Mouse (Mus musculus) limb, embryonic 14.5 days (tissue): ENCODE data around the gene Trim7. TPM values are rescaled to one million over a fixed set of nuclear protein-coding genes. Genes with fewer than 3 reads are reported as not detected.
A peak's percentile ranks its signal among the peaks of the same experiment; 100 is the strongest.

Source experiments
- ATAC-seq: fragments of 200-750 bp; cut with Nextera tagmentation; 2 replicates; pipeline ENCODE4 v1.8.0; 2017; ENCODE audit warnings: low read depth, moderate number of reproducible peaks, moderate TSS enrichment; ENCODE audit not compliant: low FRiP score
- DNase-seq: peaks from one replicate; pipeline ENCODE4 v3.0.0-alpha.2; 2015; ENCODE audit warnings: low spot score
- H3K27ac ChIP-seq: fragments of 300-500 bp; sonication (generic); replicated peaks from 2 replicates; pipeline ENCODE4 v1.5.1; 2014; ENCODE audit warnings: low read depth, mild to moderate bottlenecking, low read length, moderate library complexity, mixed read lengths
- H3K27me3 ChIP-seq: fragments of 300-500 bp; sonication (generic); 2 replicates; pipeline ENCODE4 v1.6.1; 2014; ENCODE audit warnings: low read length, mixed read lengths; ENCODE audit not compliant: control insufficient read depth, insufficient read depth
- H3K36me3 ChIP-seq: fragments of 300-500 bp; sonication (generic); 2 replicates; pipeline ENCODE4 v1.6.1; 2014; ENCODE audit warnings: mild to moderate bottlenecking, low read length, moderate library complexity, mixed read lengths; ENCODE audit not compliant: control insufficient read depth, insufficient read depth
- H3K4me1 ChIP-seq: fragments of 300-500 bp; sonication (generic); 2 replicates; pipeline ENCODE4 v1.6.1; 2014; ENCODE audit warnings: antibody characterized with exemption, low read length, mixed read lengths; ENCODE audit not compliant: control insufficient read depth, insufficient read depth
- H3K4me2 ChIP-seq: fragments of 300-500 bp; sonication (generic); replicated peaks from 2 replicates; pipeline ENCODE4 v1.6.1; 2014; ENCODE audit warnings: low read depth, mild to moderate bottlenecking, low read length, moderate library complexity; ENCODE audit not compliant: severe bottlenecking
- H3K4me3 ChIP-seq: fragments of 300-500 bp; sonication (generic); replicated peaks from 2 replicates; pipeline ENCODE4 v1.5.1; 2014; ENCODE audit warnings: low read length
- H3K9ac ChIP-seq: fragments of 300-500 bp; sonication (generic); 2 replicates; pipeline ENCODE4 v1.6.1; 2014; ENCODE audit warnings: mild to moderate bottlenecking, low read depth, low read length, moderate library complexity; ENCODE audit not compliant: severe bottlenecking
- H3K9me3 ChIP-seq: fragments of 300-500 bp; sonication (generic); 2 replicates; pipeline ENCODE4 v1.6.1; 2016; ENCODE audit warnings: low read length; ENCODE audit not compliant: control insufficient read depth
- POLR2A ChIP-seq: fragments of 200-500 bp; IDR thresholded peaks from 2 replicates; pipeline ENCODE4 v1.8.0; 2012; ENCODE audit warnings: inconsistent platforms, mild to moderate bottlenecking, moderate library complexity, borderline replicate concordance; ENCODE audit not compliant: insufficient read depth, insufficient read length; ENCODE audit errors: extremely low read depth
- WGBS: fragments of 180-500 bp; shearing (Covaris S2); extraction: QIAGEN DNeasy Blood & Tissue Kit; methylation state at CpG from one replicate; pipeline ENCODE4 v1.1.7; 2014; 5-methylcytosine and 5-hydroxymethylcytosine counted together
- polyA plus RNA-seq, 2 experiments: library from polyadenylated mRNA; depleted of rRNA in 1 of 2; stranded (reverse) in 1 of 2; unstranded in 1 of 2; fragments of >200 nt; fragmentation: Nextera tagmentation in 1 of 2; extraction: Ambion mirVana in 1 of 2; gene quantifications; 2 replicates each; pipeline versions ENCODE4 v1.2.1 to v1.2.3; 2012 to 2014

Trim7 gene
- polyA plus RNA-seq, 2 experiments = 1.2 to 2.9 TPM

DNA sequence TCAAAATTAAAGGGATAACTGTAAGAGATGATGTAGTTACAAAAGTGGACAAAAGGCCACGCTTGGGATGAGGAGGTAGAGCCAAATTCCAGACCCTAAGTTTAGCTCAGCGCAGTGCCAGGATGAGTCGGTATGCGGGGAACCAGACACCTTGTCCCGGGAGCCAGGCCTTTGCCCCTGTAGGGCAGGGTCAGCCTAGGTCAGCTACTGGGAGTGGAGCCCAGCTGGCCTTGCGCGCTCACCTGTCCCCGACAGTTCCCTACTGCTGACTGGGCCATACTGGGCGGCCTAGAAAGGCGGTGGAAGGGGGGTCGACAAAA lies 11.0 kb downstream of the Trim7 start:
- Histone ChIP-seq H3K27me3 (peaks cover 4% of the 10 kb centered on the region; the same call in 1 of the 2 replicates), H3K4me3 (peak overlapping the region; percentile 69), H3K27ac (no peak overlapping the region), H3K4me2 (peak overlapping the region; percentile 68), H3K4me1 (0 out of 2 replicates have a peak, but pooled peaks cover 3% of the 10 kb centered on the region), H3K9ac (peak overlapping the region; percentile 63), H3K9me3 (no peaks in the 10 kb centered on the region), H3K36me3 (no peaks in the 10 kb centered on the region)
- no peak for TF ChIP-seq POLR2A
- 14% methylated on average over 11 of the region's 11 CpGs for WGBS
- no peak for ATAC-seq
- no peak for DNase-seq

DNA sequence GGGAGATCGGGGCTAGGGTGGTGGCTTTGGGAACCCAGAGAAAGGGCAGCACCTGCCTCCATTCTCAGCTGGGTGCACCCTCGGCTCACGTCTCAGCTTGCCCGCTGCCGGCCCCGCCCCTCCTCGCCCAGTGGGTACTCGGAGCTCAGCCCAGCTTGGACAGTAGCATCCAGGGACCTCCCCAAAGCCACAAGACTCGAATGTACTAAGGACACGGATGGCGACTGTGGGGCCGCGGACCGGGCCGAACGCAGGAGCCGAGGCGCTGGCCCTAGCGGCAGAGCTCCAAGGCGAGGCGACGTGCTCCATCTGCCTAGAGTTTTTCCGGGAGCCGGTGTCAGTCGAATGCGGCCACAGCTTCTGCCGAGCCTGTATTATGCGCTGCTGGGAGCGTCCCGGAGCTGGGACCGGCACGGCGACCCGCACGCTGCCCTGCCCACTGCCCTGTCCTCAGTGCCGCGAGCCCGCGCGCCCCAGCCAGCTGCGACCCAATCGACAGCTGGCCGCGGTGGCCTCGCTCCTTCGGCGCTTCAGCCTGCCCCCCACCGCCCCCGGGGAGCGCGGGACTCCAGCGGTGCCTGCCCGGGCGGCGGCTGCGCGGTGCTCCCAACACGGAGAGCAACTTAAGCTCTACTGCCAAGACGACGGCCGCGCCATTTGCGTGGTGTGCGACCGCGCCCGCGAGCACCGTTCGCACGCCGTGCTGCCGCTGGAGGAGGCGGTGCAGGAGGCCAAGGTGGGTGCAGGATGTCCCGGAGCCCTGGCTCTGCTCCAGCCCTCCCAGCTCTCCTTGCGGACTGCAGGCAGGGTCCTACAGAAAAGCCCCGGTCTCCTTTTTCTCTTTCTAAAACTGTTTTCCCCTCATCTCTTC lies 11.6 kb downstream of the Trim7 start:
- H3K27ac ChIP-seq = no peak overlapping the region
- H3K27me3 ChIP-seq = peaks cover 4% of the 10 kb centered on the region; the same call in 1 of the 2 replicates
- no peaks in the 10 kb centered on the region for H3K9me3 ChIP-seq
- 0 out of 2 replicates have a peak, but pooled peaks cover 3% of the 10 kb centered on the region for H3K4me1 ChIP-seq
- peak overlapping the region; percentile 68 for H3K4me2 ChIP-seq
- WGBS = 3% methylated on average over 70 of the region's 77 CpGs
- H3K4me3 ChIP-seq = peak overlapping the region; percentile 69
- DNase-seq = peak; percentile 42
- TF ChIP-seq POLR2A = no peak
- H3K9ac ChIP-seq = peak overlapping the region; percentile 63
- no peak for ATAC-seq
- H3K36me3 ChIP-seq = no peaks in the 10 kb centered on the region

DNA sequence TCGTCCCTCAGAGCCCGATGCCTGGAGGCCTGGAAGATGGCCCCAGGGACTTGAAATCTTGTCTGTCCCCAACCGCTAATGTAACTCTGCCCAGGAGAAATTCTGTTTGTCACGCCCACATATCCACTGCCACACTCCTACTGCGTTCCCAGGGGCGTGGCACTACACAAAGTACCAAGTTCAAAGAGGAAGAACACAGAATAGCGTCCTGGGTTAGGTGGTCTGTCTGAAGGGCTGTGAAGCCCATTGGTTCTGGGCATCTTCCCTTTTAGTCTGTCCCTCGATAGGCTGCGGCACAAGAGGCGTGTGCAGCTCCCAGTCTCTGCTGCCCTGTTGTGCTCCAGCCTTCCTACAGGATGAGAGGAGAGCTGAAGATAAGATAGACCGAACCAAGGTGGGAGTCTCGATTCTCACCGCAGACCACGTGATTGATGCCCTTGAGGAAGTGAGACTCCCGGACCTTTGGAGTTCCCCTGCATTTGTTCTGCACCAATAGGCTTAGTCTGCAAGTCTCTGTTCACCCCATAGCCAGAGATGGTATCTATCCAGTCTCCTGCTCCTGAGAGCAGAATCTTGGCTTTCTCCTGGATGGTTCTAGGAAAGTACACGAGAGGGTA lies 12.3 kb downstream of the Trim7 start:
- Histone ChIP-seq H3K27ac (no peak overlapping the region), H3K27me3 (peaks cover 4% of the 10 kb centered on the region; the same call in 1 of the 2 replicates), H3K4me1 (0 out of 2 replicates have a peak, but pooled peaks cover 3% of the 10 kb centered on the region), H3K36me3 (no peaks in the 10 kb centered on the region), H3K4me2 (peak overlapping the region; percentile 68), H3K9ac (peak overlapping the region; percentile 63), H3K9me3 (no peaks in the 10 kb centered on the region), H3K4me3 (peak overlapping the region; percentile 69)
- TF ChIP-seq POLR2A = no peak
- 1% methylated on average over 16 of the region's 16 CpGs for WGBS
- ATAC-seq = no peak
- DNase-seq = no peak

DNA sequence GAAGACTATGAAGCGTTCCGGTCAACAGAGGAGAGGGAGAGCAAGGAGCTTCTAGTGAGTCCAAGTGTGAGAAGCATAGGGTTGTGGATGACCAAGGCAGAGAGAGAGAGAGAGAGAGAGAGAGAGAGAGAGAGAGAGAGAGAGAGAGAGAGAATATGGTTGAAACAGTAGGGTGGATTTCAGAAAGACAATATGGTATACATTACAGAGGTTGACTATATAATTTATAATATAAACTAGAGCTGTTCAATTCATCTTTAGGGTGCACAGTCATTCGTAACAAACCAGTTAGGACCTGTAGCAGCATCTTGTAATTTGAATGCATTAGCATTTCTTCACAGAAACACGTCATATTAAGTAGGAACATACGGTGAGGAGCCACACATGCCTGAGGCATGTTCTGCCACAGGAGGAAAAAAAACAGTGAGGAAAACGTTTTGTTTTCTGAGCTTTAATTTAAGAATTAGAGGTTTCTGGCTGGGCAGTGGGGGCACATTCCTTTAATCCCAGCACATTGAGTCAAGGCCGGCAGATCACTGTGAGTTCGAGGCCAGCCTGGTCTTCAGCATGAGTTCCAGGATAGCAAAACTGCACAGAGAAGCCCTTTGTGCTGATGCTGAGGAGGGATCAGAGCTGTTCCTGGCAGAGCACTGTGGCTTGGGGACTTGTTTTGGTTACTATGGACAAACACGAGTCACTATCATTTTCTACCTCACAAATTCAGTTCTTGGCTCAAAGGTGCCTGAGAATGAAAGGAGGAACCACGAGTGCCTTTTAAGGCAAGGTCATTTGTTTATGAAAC lies 13.1 kb downstream of the Trim7 start:
- 0 out of 2 replicates have a peak, but pooled peaks cover 3% of the 10 kb centered on the region for H3K4me1 ChIP-seq
- no peak for DNase-seq
- H3K9ac ChIP-seq = no peak overlapping the region
- peak overlapping the region; percentile 69 for H3K4me3 ChIP-seq
- TF ChIP-seq POLR2A = no peak
- H3K27me3 ChIP-seq = peaks cover 4% of the 10 kb centered on the region; the same call in 1 of the 2 replicates
- WGBS = 65% methylated on average over 10 of the region's 10 CpGs
- peak overlapping the region; percentile 68; the same call in 1 of the 2 replicates for H3K4me2 ChIP-seq
- no peaks in the 10 kb centered on the region for H3K9me3 ChIP-seq
- H3K36me3 ChIP-seq = no peaks in the 10 kb centered on the region
- no peak overlapping the region for H3K27ac ChIP-seq
- no peak for ATAC-seq

DNA sequence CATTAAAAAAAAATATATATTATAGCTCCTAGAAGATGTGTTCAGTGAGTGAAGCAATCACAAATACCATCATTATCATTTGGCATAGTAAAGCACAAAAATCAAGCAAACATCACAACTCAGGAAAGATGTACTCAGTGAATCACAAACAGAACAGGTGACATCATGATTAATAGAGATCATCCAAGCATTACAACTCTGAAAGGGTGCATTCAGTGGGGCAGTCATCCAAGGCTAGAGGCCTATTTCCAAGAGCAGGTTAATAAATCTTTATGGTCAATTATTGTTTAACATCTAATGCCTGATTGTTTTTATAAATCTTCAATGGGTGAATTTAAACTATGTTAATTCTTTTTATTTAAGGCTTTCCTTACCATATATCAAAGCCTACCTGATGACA lies 14.9 kb downstream of the Trim7 start:
- Histone ChIP-seq H3K27ac (no peak overlapping the region), H3K36me3 (no peaks in the 10 kb centered on the region), H3K4me1 (0 out of 2 replicates have a peak, but pooled peaks cover 3% of the 10 kb centered on the region), H3K9ac (no peak overlapping the region), H3K4me2 (no peak overlapping the region), H3K27me3 (peaks cover 4% of the 10 kb centered on the region; the same call in 1 of the 2 replicates), H3K9me3 (no peaks in the 10 kb centered on the region), H3K4me3 (no peak overlapping the region)
- no peak for TF ChIP-seq POLR2A
- ATAC-seq = no peak
- DNase-seq = no peak
